Mouse (Mus musculus) kidney, adult 8-10 months (tissue): ENCODE data around the gene Mia.
A peak's percentile ranks its signal among the peaks of the same experiment; 100 is the strongest.

Experiments
- DNase-seq, 2 experiments: peaks; one replicate each; pipeline ENCODE4 v3.0.0; 2022

Mia gene

GRCm38 (mm10) chr7:27184964-27185363 is 4.0 kb upstream of the Mia start:
- DNase-seq, result peak in 1 of 2 experiments; percentile 29

- no peak for DNase-seq
Measured at GRCm38 (mm10) chr7:27182498-27182897, 1.5 kb upstream of the Mia start.

- DNase-seq, result peak; percentile 89 to 94
Measured at GRCm38 (mm10) chr7:27180036-27180435, 921 bp downstream of the Mia start.

- DNase-seq, result no peak
Measured at GRCm38 (mm10) chr7:27179217-27179918, 1.6 kb downstream of the Mia start.

- peak; percentile 99 to 100 for DNase-seq
Measured at GRCm38 (mm10) chr7:27178324-27179216, 2.4 kb downstream of the Mia start, which contains the start of gene Rab4b. Gene Rab4b, minus strand, starts transcription at chr7:27178896.

- DNase-seq, result no peak
Measured at GRCm38 (mm10) chr7:27177942-27178323, 3.0 kb downstream of the Mia start.

GRCm38 (mm10) chr7:27174896-27175295 is 6.1 kb downstream of the Mia start:
- no peak for DNase-seq

- no peak for DNase-seq
Measured at GRCm38 (mm10) chr7:27174496-27174895, 6.5 kb downstream of the Mia start.

- no peak for DNase-seq
Measured at GRCm38 (mm10) chr7:27170981-27171380, 10.0 kb downstream of the Mia start.

- peak in 1 of 2 experiments; percentile 40 for DNase-seq
Measured at GRCm38 (mm10) chr7:27168371-27168770, 12.6 kb downstream of the Mia start.

GRCm38 (mm10) chr7:27167475-27168094 is 13.4 kb downstream of the Mia start:
- no peak for DNase-seq

- DNase-seq, result peak; percentile 95 to 96
Measured at GRCm38 (mm10) chr7:27166614-27167474, 14.1 kb downstream of the Mia start, which contains the start of gene Egln2. Gene Egln2, minus strand, starts transcription at chr7:27166802.

- DNase-seq, result peak; percentile 90 to 93
Measured at GRCm38 (mm10) chr7:27166229-27166613, 14.7 kb downstream of the Mia start.

GRCm38 (mm10) chr7:27165696-27166095 is 15.3 kb downstream of the Mia start:
- DNase-seq, result no peak

GRCm38 (mm10) chr7:27165007-27165655 is 15.8 kb downstream of the Mia start:
- DNase-seq, result peak; percentile 53 to 57

- DNase-seq, result no peak
Measured at GRCm38 (mm10) chr7:27164112-27164947, 16.6 kb downstream of the Mia start.

- DNase-seq, result no peak
Measured at GRCm38 (mm10) chr7:27163450-27163805, 17.5 kb downstream of the Mia start.

GRCm38 (mm10) chr7:27162780-27163449 is 18.0 kb downstream of the Mia start:
- no peak for DNase-seq

- no peak for DNase-seq
Measured at GRCm38 (mm10) chr7:27161744-27162143, 19.2 kb downstream of the Mia start.

GRCm38 (mm10) chr7:27160921-27161320 is 20.0 kb downstream of the Mia start:
- no peak for DNase-seq
